Mouse (Mus musculus): ENCODE data around the gene Kcnb1.

Gene Kcnb1

DNA sequence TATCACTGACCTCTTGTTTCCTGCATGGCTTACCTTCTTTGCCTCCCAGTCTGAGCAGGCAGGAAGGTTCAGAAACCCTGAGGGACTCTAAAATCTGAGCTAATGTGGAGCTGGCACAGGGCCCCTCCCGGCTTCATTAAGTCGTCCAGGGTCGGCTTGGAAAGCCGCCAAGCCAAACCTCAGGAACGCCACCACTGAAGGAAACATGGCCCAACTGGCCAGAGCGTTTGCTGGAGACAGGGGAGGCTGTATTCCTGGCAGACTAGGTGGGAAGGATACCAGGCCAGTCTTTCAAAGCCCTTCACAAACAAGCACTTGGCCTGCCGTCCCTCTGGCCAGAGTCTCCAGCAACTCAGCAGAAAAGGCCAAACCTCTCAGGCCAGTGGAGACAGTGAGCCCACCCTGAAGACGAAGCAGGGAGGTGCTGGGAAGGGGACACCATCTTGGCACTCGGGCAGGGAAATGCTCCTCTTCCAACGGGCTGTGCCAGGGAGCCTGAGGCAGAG, 27.4 kb downstream of the Kcnb1 start:
- peak; percentile 60 for DNase-seq

DNA sequence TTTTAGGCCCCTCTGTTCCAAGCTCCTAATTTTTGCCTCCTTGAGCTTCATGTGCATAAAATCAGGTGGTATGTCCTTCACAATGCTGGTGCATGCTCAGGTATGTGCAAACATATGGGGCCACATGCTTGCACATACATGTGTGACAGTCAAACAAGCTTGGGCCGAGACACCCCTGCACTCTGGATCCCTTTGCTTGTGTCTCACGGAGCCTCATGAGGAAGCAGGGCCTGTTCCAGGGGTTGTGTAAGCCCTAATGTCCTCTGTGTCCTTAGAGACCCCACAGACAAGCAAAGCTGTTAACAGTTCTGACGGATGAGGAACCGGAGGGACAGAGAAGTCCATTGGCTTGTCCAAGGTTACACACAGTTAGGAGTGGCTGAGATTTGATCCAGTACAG, 30.2 kb downstream of the Kcnb1 start:
- no peak for DNase-seq

DNA sequence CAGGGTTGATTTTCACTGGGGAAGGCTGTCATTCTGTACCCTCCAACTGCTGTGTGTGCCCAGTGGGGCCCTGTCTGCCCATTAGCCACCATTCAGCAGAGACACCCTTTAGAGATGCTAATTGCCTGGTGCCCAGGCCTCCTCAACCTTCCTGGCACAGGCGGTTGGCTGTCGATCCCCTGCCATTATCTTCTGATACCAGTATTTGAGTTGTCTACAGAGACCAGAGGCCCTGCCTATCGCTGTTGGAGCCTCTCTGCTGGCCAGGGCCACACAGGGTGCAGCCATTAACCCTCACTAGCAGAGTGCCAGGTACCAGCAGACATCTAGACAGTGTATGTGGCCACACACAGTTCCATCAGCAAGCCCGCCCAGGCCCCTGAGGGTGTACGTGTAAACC, 31.2 kb downstream of the Kcnb1 start:
- no peak for DNase-seq

DNA sequence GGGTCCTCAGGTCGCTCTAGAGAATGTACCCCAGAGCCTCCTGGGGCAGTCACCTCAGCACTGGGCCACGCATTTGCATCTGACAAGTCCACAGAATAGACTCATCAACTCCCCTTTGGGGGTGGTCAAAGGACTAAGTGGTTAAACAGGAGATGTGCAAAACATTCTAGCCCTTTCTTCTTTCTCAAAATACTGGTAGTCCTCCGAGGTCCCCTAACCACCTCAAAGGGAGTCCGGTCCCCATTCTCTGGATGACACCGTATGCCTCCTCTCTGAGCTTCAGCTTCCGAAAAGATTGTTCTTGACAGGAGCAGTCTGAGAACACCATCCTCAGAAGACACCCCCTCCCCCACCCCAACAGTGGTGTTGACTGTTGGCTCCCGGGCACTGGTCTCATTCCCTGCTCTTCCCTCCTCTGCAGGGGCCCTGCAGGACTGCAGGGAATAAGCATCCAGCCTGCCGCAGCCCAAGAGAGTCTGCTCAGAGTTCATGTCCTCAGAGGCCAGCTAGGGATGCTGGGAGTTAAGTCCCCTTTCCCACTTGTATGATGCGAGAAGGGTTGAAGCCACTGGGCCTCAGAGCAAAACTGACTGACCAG, 33.7 kb downstream of the Kcnb1 start:
- DNase-seq, result peak; percentile 52

DNA sequence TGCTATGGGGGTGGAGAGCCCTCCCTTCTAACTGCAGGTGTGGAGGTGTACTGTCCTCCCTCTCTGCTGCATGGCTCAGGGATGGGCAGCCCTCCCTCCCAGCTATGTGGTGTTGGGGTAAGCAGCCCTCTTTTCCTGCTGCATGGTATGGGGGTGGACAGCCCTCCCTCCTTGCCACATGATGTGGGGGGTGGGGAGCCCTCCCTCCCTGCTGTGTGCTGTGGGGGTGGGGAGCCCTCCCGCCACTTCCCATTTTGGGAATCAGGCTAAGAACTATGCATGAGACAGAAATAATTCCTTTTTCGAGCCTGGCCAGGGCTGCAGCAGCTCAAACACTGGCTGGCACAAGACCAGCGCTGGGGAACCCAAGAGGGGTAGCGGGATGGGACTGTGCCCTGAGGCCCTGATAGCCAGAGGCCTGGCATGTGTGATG, 34.4 kb downstream of the Kcnb1 start:
- DNase-seq, result peak; percentile 45

DNA sequence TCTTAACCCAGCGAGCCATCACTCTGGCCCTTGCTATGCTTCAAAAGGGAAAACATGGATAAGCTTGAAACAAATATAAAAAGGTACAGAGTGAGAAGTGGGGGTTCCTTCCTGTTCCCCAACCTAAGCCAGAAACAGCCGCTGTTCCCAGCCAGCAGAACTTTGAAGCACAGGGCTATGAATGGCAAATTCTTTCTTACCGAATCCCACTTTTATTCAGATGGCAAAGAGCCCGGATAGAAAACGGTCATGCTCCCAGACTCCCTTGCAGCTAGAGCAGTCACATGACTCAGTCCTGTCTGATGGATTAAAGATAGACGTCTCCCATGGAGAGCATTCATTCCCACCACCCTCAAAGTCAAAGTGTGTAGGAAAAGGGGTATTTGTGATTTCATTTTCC, 39.1 kb downstream of the Kcnb1 start:
- DNase-seq, result no peak

DNA sequence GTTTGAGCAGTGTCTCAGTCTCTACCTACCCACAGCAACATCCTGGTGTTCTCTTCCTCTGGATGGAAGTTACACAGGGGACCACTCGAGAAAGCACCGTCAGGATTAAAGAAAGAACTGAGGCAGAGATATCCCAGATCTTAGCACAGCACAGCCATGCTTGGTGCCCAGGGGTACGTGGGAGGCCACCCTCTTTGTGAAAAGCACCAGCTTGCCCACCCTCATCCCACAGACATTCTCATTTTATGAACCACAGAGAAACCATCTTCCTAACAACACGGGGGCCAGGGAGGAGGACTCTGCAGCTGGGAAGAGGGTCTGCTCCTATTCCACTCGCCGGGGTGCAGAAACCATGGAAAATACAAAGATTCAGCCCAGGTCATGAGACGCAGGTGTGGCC, 39.8 kb downstream of the Kcnb1 start:
- no peak for DNase-seq

DNA sequence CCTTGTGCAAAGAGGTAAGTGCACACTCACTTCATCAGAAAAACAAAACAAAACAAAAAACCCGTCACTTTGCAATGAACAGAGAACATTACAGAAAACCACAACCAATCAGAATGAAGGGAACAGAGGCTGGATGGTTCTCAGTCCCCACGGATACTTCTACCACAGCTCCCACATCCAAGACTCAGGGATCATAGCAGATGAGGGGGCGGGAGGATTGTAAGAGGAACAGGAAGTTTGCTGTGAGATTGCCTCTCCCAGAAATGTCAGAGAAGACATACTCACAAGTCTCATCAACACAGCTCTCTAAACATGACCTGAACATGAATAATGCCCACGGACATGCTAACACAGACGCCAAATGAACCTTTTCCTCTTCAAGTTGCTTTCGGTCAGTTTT, 40.9 kb downstream of the Kcnb1 start:
- DNase-seq, result no peak

DNA sequence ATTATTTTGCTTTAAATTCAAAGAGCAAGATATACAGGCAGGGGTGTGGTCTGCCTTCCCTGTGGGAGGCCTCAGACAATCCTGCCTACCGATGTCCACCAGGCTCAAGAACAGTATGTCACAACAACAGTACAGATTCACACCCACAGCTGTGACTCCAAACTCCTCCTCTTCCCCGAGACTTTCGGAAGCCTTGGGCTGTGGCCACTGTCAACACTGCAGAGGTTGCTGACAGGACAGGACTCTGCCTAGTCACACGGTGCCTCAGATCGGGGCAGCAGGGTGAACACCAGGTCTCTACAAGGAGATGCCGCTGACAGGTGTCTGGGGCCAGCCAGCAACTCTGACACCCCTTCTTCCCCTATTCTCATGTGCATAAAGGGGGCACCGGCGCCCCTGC, 42.2 kb downstream of the Kcnb1 start:
- DNase-seq, result no peak

DNA sequence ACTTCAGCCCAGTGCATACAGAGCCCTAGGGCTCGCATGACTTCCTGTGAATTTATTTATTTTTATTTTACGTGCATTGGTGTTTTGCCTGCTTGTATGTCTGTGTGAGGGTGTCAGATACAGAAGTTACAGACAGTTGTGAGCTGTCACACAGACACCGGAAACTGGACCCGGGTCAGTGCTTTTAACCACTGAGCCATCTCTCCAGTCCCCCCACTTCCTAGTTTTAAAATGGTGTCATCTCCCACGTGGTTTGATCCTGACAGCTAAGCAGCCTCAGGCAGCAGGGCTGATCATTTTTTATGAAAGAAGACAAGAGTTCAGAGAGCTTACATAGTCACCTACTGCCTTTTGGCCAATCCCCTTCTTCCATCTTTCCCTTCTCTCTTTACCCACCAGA, 44.1 kb downstream of the Kcnb1 start:
- DNase-seq, result no peak

DNA sequence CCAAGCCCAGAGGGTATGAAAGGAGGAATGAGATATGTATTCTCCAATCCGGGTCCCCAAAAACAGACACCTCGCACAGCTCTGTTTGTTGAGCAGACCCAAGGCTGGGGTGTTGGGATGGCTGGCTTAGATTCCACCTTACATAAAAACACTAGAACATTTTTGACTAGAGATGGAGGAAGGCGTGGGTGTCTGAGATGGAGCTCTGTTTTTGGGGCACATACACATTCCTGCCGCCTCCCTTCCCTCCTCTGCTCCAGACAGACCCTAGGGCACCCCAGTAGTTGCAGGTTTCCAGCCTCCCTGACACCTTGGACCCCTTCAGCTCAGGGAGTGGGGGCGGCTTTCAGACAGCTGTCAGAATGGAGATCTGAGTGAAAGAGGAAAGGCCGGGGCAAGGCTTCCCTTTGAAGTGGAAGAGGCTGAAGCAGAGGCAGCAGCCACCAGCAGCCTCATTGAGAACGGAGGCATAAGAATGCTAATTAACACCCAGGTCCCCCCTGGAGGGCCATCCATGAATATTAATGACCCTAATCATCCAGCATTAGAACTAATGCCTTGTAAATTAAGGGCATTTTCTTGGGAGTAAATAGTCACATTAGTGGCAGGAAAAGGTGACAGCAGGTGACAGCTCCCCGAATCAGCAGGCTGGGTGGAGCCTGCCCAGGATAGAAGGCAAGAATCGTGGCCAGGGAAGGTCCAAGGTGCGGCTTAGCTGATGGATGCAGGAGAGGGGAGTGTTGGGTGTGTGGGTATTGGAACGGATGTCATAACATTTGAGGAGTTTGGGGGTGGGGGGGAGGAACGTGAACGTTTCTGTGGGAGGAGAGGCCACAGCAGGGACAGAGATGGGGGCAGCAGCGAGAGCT, 45.3 kb downstream of the Kcnb1 start:
- no peak for DNase-seq

DNA sequence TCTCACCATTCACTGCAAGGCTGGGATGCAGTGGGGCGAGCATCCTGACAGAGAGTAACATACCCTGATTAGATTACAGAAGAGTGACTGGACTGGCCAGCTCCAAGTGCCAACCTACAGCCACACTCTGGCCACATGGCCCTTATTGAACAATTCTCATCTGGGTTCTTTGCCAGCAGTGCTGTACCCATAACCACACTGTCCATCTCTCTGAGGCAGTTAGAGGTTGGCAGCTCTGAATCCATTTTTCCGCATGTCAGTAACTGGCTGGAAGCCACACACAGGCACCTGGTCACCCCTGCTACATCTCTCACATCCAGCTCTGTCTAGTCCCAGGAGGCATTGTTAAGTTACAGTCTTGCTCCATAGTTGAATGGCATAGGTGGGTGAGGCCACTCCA, 46.0 kb downstream of the Kcnb1 start:
- no peak for DNase-seq

DNA sequence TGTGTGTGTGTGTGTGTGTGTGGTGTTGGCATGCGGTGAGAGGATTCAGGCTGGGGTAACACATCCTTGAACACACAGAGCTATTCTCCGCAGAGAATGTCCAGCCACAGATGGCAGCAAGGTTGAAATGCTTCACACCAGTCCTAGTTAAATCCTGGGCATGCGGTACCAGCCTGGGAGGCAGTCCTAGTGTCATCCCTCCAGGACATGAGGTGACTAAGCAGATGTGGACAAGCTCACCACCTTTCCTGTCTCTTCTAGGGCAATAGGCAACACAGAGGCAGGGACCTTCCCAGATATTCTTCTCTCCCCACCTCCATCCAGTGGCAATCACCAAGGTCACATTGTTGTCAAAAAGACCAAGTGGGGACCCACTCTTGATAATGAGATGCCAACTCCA, 47.7 kb downstream of the Kcnb1 start:
- DNase-seq, result no peak

DNA sequence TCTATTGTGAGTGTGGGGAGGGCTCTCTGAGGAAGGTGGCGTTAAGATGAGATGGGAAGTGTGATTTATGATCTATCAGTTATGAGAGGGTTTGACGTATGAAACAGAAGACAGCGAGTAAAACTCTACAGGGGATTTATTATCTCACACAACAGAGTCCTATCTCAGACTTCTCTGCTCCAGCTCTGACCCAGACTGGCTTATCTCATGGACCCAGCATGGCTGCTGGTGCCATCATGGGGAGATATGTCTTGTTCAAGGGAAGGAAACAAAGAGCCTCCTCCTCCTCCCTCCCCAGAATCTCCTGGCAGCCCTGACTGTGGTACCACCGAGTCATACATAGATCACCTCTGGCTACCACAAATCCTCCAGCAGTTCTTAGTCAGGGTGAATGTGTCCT, 48.1 kb downstream of the Kcnb1 start:
- DNase-seq, result no peak

DNA sequence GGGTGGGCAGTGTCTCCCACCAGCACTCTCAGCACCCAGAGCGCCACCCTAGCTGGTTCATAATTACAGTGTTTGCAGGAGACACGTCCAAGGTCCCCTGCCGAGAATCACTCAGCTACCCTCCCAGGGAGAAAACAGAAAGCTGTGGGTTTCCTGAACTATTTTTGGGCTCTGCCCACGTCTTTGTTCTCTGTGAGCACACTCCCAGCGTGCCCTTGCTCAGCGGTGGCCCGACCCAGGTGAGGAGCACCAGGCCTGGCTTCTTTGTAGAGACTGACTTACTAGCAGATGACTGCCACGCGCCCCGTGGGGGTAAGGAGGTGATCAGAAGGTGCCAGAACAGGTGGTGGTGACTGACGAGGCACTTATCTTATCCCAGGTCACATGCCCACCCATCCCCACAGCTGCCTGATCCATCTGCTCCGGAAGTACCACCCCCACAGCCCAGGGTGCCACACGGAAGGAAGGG, 50.1 kb downstream of the Kcnb1 start:
- DNase-seq, result no peak

DNA sequence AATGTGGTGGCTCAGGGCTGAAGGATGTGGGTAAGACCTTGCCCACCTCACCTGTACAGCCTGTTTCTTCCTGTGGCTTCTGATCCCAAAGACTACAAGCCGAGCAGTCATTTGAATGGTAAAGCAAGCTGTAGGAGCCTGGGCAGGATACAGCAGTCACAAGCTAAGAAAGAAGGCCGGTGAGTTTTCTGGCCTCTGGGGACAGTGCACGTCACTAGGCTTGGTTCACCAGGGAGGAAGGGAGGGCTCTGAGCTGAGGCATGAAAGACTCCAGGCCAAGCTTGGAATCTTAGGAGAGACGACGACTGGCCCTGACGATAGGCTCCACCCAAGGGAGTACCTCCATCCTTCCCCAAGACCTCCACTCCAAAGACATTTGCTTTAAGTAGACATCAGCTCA, 51.3 kb downstream of the Kcnb1 start:
- DNase-seq, result no peak

DNA sequence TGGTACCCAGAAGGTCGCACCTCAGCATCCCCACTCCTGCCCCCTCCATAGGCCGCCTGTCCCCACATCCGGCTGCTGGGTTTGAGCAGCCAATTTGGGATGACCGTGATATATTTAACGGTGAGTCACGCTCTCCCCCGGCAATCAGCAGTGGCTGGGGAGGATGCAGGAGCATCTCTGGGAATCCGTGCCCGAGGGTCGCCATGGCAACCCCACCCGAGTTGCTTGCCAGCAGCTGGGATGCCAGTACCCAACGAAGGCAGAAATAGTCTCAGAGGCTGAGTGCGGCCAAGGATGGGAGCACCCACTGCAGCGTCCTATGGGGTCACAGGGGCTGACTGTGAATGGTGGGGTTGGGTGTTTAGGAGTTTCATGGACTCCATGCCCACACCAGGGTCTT, 53.0 kb downstream of the Kcnb1 start:
- DNase-seq, result no peak

DNA sequence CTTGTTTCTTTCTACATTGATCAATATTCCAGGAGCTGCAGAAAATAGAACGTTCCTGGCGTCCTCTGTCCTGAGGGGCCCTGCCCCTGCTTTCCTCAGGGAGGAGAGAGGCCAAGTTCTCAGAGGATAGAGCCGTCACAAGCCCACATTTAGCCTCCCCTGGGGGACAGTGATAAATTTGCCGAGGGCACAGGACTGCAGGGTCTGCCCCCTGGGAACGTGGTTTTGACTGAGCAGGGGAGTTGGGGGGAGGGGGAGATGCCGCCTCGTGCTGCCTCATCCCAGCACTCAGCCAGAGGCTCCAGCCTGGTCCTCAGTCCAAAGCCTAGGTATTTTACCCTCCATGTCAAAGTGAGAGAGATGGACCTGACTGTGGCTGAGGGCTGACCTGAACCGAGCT, 57.9 kb downstream of the Kcnb1 start:
- no peak for DNase-seq

DNA sequence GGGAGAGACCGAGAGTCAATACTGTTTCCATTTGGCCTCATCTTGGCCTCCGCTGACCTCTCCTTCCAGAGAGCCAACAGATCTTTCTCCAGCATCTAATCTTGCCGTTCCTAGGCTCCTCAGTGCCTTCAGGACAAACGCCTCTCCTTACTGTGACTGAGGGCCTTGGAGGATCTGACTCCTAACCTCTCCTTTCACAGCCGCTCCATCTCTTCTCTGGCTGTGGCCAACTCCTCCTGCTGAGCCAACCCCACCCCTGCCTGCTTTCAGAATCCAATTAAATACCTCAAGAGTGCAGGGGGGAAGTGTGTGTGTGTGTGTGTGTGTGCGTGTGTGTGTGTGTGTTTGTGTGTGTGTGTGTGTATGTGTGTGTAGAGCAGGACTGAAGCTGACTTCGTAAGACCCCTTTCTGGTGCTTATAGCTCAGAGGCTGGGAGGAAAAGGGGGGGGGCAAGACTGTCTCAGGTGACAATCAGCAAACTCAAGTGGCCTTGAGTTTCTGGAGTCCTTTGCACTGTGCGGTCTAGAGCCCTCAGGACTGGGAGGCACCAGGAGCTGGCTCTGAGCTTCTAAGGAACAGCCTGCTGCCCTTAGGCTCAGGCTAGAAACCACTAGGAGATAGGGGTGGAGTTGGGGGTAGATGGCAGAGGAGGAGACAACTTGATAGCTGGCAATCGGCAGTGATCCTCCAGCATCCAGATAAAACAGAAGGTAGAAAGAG, 59.7 kb downstream of the Kcnb1 start:
- peak; percentile 53 for DNase-seq

DNA sequence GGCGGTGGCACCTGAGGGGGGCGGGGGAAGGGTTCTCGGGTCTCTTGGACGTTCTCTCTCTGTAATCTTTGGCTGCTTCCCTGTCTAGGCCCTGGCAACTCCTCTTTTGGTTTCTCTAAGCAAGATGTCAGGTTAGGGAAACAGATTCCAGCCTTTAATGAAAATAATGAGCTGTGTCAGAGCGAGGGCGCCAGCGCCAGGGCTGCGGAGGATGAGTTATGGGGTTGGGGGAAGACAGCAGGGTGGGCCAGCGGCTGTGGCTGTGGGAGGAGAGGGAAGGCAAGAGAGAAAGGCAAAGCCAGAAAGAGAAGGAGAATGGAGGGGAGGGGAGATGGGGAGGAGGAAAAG, 60.4 kb downstream of the Kcnb1 start:
- peak; percentile 75 for DNase-seq

DNA sequence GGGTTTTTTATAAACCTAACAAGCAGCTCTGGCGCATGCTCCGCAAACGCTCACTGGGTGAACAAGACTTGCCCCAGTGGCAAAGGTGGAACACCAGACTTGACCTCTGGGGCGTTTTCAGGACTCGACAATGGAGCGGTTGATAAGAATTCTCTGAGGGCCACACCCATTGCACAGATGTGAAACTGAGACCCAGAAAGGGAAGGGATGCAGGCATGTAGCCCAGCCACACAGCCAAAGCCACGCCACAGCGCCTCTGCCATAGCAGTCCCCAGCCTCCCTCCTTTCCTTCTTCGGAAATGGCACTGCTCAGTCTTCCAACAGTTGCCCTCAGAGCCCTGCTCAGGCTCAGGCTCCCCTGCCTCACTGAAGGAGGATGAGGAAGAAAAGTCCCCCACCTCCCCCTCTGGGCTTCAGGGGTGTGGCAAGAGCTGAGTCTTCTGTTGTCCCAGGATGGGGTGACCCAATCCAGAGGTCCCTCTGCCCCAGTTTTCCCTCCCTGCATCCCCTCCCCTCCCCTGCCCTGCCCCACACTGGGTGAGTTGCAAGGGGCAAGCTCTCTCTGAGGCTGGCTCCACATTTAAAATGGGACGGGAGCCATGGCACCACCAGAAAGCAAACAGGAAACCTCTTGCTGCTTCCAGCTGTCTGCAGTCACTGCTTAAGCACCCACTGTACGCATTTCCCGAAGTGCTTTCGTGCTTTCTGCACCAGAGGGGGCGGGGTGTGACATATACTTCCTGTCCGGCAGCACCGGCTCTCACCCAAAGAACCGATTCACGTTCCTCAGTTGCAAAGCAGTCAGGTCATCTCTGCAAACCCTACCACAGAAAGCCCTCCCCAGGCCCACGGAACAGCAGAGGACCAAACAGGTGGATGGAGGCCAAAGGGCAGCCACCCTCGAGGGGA, 61.0 kb downstream of the Kcnb1 start:
- peak; percentile 86 for DNase-seq

DNA sequence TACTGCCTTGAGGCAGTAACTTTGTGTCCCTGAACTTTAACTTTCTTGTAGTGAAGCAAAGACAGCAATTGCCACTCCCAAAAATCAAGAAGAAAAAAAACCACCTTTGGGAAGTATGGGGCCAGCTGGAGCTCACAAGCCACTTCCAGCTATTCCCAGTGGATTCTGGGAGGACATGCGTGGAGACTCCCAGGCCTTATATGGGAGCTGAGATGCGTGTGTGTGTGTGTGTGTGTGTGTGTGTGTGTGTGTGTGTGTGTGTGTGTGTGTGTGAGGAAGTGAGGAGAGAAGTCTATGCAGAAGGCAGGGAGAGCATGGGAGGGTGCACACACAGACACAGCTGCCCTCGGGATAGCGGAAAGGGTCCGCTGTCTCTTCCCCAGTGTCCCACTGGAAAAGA, 62.6 kb downstream of the Kcnb1 start:
- DNase-seq, result peak; percentile 60

DNA sequence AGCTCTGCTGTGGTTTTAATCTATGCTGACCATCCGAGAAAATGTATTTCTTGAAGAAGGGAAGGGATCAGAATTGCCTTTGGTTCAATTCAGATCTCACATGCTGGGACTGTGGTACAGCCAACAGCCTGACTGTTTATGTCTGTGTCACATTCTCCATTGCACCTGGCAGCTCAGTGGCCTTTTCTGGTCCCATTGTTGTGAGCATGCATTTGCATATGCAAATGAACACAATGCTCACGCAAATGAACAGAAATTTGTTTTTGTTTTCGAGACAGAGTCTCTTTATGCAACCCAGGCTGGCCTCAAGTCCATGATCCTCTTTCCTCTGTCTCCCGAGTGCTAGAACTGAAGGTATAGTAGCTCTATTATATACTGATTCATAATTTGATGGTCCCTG, 64.2 kb downstream of the Kcnb1 start:
- no peak for DNase-seq
